In genomic region chr19:44640021-44640420, GRCm38 (mm10) we compare ENCODE assay signal across 9 mouse cellular contexts.
DNase-seq lines count a peak whose midpoint lies in the region; ATAC-seq and TF ChIP-seq lines count a peak whose summit lies in the region.
"Had no signal": no experiment of that assay in that cellular context is flagged by ENCODE, and none has a peak within 500 bp of the region (broad histone marks: within the 10 kb centered on the region; RNA-seq: fewer than 3 reads in every experiment).

No protein-coding gene starts in this region.

- intact Hi-C loops in gastrocnemius, adult 2 months (cut with DNase I), result no loop called here
- intact Hi-C loops in gastrocnemius, postnatal 36 days (cut with DNase I), result no loop called here

- peak overlapping the region; percentile 31 for H3K4me3 ChIP-seq in heart, embryonic 13.5 days
- peak overlapping the region; percentile 32 for H3K4me3 ChIP-seq in hindbrain, embryonic 12.5 days
- peak overlapping the region; percentile 35 for H3K4me3 ChIP-seq in midbrain, embryonic 13.5 days (replicated peaks)
- no peak overlapping the region for H3K4me3 ChIP-seq in gastrocnemius, adult 2 months
- H3K4me3 ChIP-seq: left cerebral cortex, adult 2 months had no signal

- WGBS in heart, embryonic 13.5 days, result 1% methylated on average over 26 of the region's 26 CpGs
- under 1% methylated on average over 26 of the region's 26 CpGs for WGBS in hindbrain, embryonic 12.5 days
- under 1% methylated on average over 26 of the region's 26 CpGs for WGBS in midbrain, embryonic 13.5 days

- ATAC-seq in heart, embryonic 13.5 days (ENCODE audit: extremely low read depth, insufficient number of reproducible peaks, low FRiP score, low TSS enrichment), result no peak
- ATAC-seq in hindbrain, embryonic 12.5 days (ENCODE audit: low FRiP score), result no peak
- no peak for ATAC-seq in midbrain, embryonic 13.5 days

- H3K36me3 ChIP-seq in heart, embryonic 13.5 days, result no peaks in the 10 kb centered on the region
- H3K36me3 ChIP-seq in hindbrain, embryonic 12.5 days, result no peaks in the 10 kb centered on the region
- H3K36me3 ChIP-seq in midbrain, embryonic 13.5 days, result no peaks in the 10 kb centered on the region

- no peak for DNase-seq in heart, postnatal 4 days
- peak; percentile 1 for DNase-seq in brain, adult 2 months (ENCODE audit: low read depth, low spot score)
- no peak for DNase-seq in gastrocnemius, adult 2 months
- no peak for DNase-seq in cerebellum, adult 8-10 months
- no peak for DNase-seq in gastrocnemius, postnatal 36 days

- H3K27me3 ChIP-seq in heart, embryonic 13.5 days (replicated peaks), result peaks cover 99% of the 10 kb centered on the region
- H3K27me3 ChIP-seq in hindbrain, embryonic 12.5 days, result peaks cover 63% of the 10 kb centered on the region
- peaks cover 81% of the 10 kb centered on the region for H3K27me3 ChIP-seq in midbrain, embryonic 13.5 days

- TF ChIP-seq CTCF in gastrocnemius, adult 2 months (IDR thresholded peaks at IDR 0.05), result no peak

- no peak overlapping the region for H3K27ac ChIP-seq in heart, embryonic 13.5 days (replicated peaks)
- peak overlapping the region; percentile 32; the same call in 1 of the 2 replicates for H3K27ac ChIP-seq in hindbrain, embryonic 12.5 days
- H3K27ac ChIP-seq in midbrain, embryonic 13.5 days, result no peak overlapping the region
- H3K27ac ChIP-seq in gastrocnemius, adult 2 months, result no peak overlapping the region
- H3K27ac ChIP-seq: left cerebral cortex, adult 2 months had no signal

- H3K9ac ChIP-seq in heart, embryonic 13.5 days, result no peak overlapping the region
- peak overlapping the region; percentile 32; the same call in 1 of the 2 replicates for H3K9ac ChIP-seq in hindbrain, embryonic 12.5 days
- peak overlapping the region; percentile 58 for H3K9ac ChIP-seq in midbrain, embryonic 13.5 days (replicated peaks)

- H3K9me3 ChIP-seq in heart, embryonic 13.5 days, result no peaks in the 10 kb centered on the region
- H3K9me3 ChIP-seq in hindbrain, embryonic 12.5 days (replicated peaks), result no peaks in the 10 kb centered on the region
- H3K9me3 ChIP-seq in midbrain, embryonic 13.5 days, result no peaks in the 10 kb centered on the region

- H3K4me1 ChIP-seq in heart, embryonic 13.5 days, result peaks cover 6% of the 10 kb centered on the region
- peaks cover 18% of the 10 kb centered on the region for H3K4me1 ChIP-seq in hindbrain, embryonic 12.5 days
- H3K4me1 ChIP-seq in midbrain, embryonic 13.5 days (replicated peaks), result peaks cover 12% of the 10 kb centered on the region

- peak overlapping the region; percentile 60 for H3K4me2 ChIP-seq in heart, embryonic 13.5 days
- H3K4me2 ChIP-seq in hindbrain, embryonic 12.5 days (replicated peaks), result peak overlapping the region; percentile 58
- H3K4me2 ChIP-seq in midbrain, embryonic 13.5 days (replicated peaks), result peak overlapping the region; percentile 64
